Mouse (Mus musculus): ENCODE measurements at regions not wholly inside any gene's neighbourhood (a gene's known extent, or its start where the extent isn't known, plus 50 kb on each side); places are given as distances from the start of the nearest gene placed in this dataset.
"Not testable (repeated sequence)": the region's sequence is repeated elsewhere in the genome, so short reads cannot be mapped to it uniquely, and the experiment has no call there.

DNA sequence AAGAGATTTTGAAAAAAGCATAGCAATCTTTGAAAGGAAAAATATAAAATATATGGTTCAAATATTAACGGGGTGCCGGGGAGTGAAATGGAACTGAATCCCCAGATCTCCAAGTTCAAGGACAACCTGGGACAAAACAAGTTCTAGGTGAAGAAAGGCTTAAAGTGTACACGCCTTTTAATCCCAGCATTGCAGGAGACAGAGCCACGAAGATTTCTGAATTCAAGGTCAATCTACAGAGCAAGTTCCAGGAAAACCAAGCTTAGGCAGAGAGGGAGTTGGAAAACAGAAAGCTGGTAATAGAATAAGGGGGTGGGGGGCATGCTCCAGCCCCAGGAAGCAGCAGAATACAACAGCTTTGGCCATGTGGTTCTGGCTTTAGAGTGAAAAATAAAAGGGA lies 60.2 kb upstream of the Atp1b1 start:
- 89% methylated on average over 4 of the region's 4 CpGs for WGBS
- no peak for ATAC-seq

DNA sequence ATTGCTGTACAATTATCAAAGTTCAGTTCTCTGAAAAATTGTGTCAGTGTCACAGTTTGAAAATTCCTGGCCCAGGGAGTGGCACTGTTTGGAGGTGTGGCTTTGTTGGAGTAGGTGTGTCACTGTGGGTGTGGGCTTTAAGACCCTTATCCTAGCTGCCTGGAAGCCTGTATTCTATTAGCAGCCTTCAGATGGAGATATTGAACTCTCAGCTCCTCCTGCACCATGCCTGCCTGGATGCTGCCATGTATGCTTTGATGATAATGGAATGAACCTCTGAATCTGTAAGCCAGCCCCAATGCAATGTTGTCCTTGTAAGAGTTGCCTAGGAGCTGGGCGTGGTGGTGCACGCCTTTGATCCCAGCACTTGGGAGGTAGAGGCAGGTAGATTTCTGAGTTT lies 59.2 kb upstream of the Atp1b1 start:
- not testable (repeated sequence) for H3K27me3 ChIP-seq (replicated peaks; ENCODE audit: control insufficient read depth, insufficient read depth, low read length); H3K36me3 ChIP-seq (ENCODE audit: control insufficient read depth, insufficient read depth, low read length); H3K4me2 ChIP-seq (ENCODE audit: low read length); H3K27ac ChIP-seq (ENCODE audit: low read depth, low read length); ATAC-seq; H3K9ac ChIP-seq (ENCODE audit: low read depth, low read length); H3K4me1 ChIP-seq (ENCODE audit: control insufficient read depth, insufficient read depth, low read depth, low read length); H3K4me3 ChIP-seq (ENCODE audit: low read length); H3K9me3 ChIP-seq (ENCODE audit: control insufficient read depth, low read length)
- 95% methylated on average over 2 of the region's 2 CpGs for WGBS

More for the DNA sequence above, 60.2 kb upstream of the Atp1b1 start:
- Histone ChIP-seq H3K27me3 (replicated peaks; ENCODE audit: control insufficient read depth, insufficient read depth, low read length) (no peaks in the 10 kb centered on the region), H3K36me3 (ENCODE audit: control insufficient read depth, insufficient read depth, low read length) (no peaks in the 10 kb centered on the region), H3K4me3 (ENCODE audit: low read length) (no peak overlapping the region), H3K9ac (ENCODE audit: low read depth, low read length) (no peak overlapping the region), H3K9me3 (ENCODE audit: control insufficient read depth, low read length) (no peaks in the 10 kb centered on the region), H3K4me1 (ENCODE audit: control insufficient read depth, insufficient read depth, low read depth, low read length) (no peaks in the 10 kb centered on the region), H3K27ac (ENCODE audit: low read depth, low read length) (no peak overlapping the region), H3K4me2 (ENCODE audit: low read length) (no peak overlapping the region)

DNA sequence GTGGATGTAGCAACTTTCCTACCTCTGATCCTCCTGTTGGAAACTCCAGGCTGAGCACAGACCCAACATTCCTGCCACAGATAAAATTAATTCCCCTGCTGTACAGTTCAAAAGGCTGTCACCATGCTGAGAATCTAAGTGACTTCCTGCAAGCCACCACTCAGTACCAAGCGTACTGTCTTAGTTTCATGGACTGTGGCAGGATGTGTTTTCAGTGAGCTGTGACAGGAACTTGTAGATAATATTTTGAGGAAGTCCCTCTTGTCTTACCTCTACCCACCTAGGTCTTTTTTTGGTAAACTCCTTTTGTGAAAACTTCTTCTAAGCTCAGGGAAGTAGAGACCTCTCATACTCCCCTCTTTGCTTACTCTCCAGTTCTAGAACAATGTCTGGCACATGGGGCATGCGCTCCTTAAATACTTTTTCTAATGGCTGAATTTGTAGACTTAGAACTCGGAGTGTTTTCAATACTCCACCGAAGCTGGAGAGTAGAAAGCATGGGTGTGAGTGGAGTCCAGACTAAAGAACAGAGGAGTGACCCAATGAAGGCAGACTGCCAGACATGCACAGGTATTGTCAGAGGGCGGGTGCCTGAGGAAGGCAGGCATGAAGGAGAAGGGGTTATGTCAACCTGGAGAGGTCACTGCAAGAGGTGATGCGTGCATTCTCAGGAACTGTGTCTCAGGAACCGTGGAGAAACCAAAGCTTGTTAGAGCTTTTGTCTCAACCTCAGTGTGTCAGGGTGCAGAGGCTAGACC lies 53.7 kb upstream of the Atp1b1 start:
- Histone ChIP-seq H3K27ac (ENCODE audit: low read depth, low read length) (no peak overlapping the region), H3K36me3 (ENCODE audit: control insufficient read depth, insufficient read depth, low read length) (no peaks in the 10 kb centered on the region), H3K27me3 (replicated peaks; ENCODE audit: control insufficient read depth, insufficient read depth, low read length) (no peaks in the 10 kb centered on the region), H3K4me1 (ENCODE audit: control insufficient read depth, insufficient read depth, low read depth, low read length) (no peaks in the 10 kb centered on the region), H3K4me3 (ENCODE audit: low read length) (no peak overlapping the region), H3K4me2 (ENCODE audit: low read length) (no peak overlapping the region), H3K9me3 (ENCODE audit: control insufficient read depth, low read length) (no peaks in the 10 kb centered on the region), H3K9ac (ENCODE audit: low read depth, low read length) (no peak overlapping the region)
- no peak for ATAC-seq
- WGBS = 88% methylated on average over 7 of the region's 7 CpGs

DNA sequence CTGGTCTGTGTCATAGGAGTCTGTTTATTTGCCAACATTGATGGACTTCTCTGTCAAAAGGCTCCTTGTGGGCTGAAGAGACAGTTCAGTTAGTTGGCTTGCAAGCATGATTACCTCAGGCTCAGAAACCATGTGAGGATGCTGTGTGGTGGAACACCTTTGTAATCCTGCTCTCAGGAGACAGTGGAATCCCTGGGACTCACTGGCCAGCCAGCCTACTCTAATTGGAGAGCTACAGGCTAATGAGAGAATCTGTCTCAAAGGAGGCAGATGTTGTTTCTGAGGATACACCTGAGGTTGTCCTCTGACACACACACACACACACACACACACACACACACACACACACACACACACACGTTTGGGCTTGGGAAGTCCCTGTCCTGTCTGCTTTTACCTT lies 51.1 kb upstream of the Atp1b1 start:
- H3K9me3 ChIP-seq (ENCODE audit: control insufficient read depth, low read length) = no peaks in the 10 kb centered on the region
- no peak for ATAC-seq
- H3K9ac ChIP-seq (ENCODE audit: low read depth, low read length) = no peak overlapping the region
- no peak overlapping the region for H3K27ac ChIP-seq (ENCODE audit: low read depth, low read length)
- H3K4me1 ChIP-seq (ENCODE audit: control insufficient read depth, insufficient read depth, low read depth, low read length) = no peaks in the 10 kb centered on the region
- H3K4me2 ChIP-seq (ENCODE audit: low read length) = no peak overlapping the region
- no peak overlapping the region for H3K4me3 ChIP-seq (ENCODE audit: low read length)
- no peaks in the 10 kb centered on the region for H3K27me3 ChIP-seq (replicated peaks; ENCODE audit: control insufficient read depth, insufficient read depth, low read length)
- H3K36me3 ChIP-seq (ENCODE audit: control insufficient read depth, insufficient read depth, low read length) = no peaks in the 10 kb centered on the region
- 33% methylated on average over 1 of the region's 1 CpGs for WGBS

DNA sequence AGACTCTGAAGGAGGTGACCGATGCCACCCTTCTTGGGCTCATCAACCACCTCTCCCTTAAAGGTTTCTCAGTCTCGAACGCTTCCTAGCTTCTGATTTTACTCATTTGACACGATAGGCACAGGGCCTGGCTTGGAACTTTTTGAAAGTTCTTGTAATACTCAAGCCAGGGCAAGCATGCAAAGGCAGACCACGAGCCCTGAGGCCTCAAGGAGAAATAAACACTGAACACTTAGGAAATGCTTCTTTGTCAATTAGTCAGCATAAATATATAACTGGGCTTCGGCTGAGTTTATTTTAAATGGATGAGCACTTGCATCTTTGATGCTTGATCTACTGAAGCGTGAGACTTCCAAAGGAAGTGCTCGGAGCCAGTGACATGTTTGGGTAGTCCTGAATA lies 50.4 kb upstream of the Atp1b1 start:
- Histone ChIP-seq H3K27me3 (replicated peaks; ENCODE audit: control insufficient read depth, insufficient read depth, low read length) (no peaks in the 10 kb centered on the region), H3K36me3 (ENCODE audit: control insufficient read depth, insufficient read depth, low read length) (no peaks in the 10 kb centered on the region), H3K4me2 (ENCODE audit: low read length) (no peak overlapping the region), H3K9me3 (ENCODE audit: control insufficient read depth, low read length) (no peaks in the 10 kb centered on the region), H3K27ac (ENCODE audit: low read depth, low read length) (no peak overlapping the region), H3K9ac (ENCODE audit: low read depth, low read length) (no peak overlapping the region), H3K4me1 (ENCODE audit: control insufficient read depth, insufficient read depth, low read depth, low read length) (no peaks in the 10 kb centered on the region), H3K4me3 (ENCODE audit: low read length) (no peak overlapping the region)
- WGBS = 69% methylated on average over 8 of the region's 8 CpGs
- ATAC-seq = no peak

DNA sequence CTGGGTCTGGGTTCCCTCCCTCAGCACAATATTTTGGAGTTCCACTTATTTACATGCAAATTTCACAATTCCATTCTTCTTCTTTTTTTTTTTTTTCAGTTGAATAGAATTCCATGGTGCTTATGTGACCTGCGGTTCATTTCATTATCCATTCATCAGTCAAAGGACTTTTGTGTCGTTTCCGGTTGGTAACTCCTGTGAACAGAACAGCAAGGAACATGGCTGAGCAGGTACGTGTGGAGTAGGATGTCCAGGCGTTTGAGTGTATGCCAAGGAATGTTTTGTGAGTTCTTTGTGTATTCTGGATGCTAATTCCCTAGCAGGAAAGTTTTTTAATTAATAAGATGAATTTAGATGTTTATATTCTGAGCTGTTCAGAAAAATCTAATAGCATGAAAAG lies 50.0 kb upstream of the Atp1b1 start:
- WGBS = 17% methylated on average over 5 of the region's 5 CpGs
- H3K9ac ChIP-seq (ENCODE audit: low read depth, low read length) = no peak overlapping the region
- no peaks in the 10 kb centered on the region for H3K27me3 ChIP-seq (replicated peaks; ENCODE audit: control insufficient read depth, insufficient read depth, low read length)
- H3K36me3 ChIP-seq (ENCODE audit: control insufficient read depth, insufficient read depth, low read length) = no peaks in the 10 kb centered on the region
- H3K4me3 ChIP-seq (ENCODE audit: low read length) = no peak overlapping the region
- no peaks in the 10 kb centered on the region for H3K9me3 ChIP-seq (ENCODE audit: control insufficient read depth, low read length)
- no peak overlapping the region for H3K4me2 ChIP-seq (ENCODE audit: low read length)
- no peak overlapping the region for H3K27ac ChIP-seq (ENCODE audit: low read depth, low read length)
- ATAC-seq = no peak
- no peaks in the 10 kb centered on the region for H3K4me1 ChIP-seq (ENCODE audit: control insufficient read depth, insufficient read depth, low read depth, low read length)
